Mouse (Mus musculus) brain, embryonic 14.5 days (tissue): Measurements from ENCODE around the gene Rasgef1b.

Experiments
- CTCF ChIP-seq: fragments of 200-500 bp; IDR thresholded peaks from 2 replicates; pipeline ENCODE4 v1.5.1; 2012; ENCODE audit warnings: inconsistent platforms, mild to moderate bottlenecking, moderate library complexity, borderline replicate concordance; ENCODE audit not compliant: insufficient read depth, insufficient read length; ENCODE audit errors: extremely low read depth
- POLR2A ChIP-seq: fragments of 200-500 bp; IDR thresholded peaks from 2 replicates; pipeline ENCODE4 v1.6.1; 2012; ENCODE audit warnings: mild to moderate bottlenecking, inconsistent platforms, borderline replicate concordance; ENCODE audit not compliant: poor library complexity, insufficient read depth, insufficient read length, severe bottlenecking; ENCODE audit errors: extremely low read depth

- TF ChIP-seq POLR2A (no peak), CTCF (no peak)
Observed at GRCm38 (mm10) chr5:99329065-99329464, 399.8 kb downstream of the Rasgef1b start.
